Mouse (Mus musculus) lung, embryonic 14.5 days (tissue): ENCODE data around the gene Mtch1. TPM values are rescaled to one million over a fixed set of nuclear protein-coding genes. Genes with fewer than 3 reads are reported as not detected.

Experiments
- ATAC-seq: fragments of 200-750 bp; cut with Nextera tagmentation; 2 replicates; pipeline ENCODE4 v1.8.0; 2017; ENCODE audit warnings: mild to moderate bottlenecking, moderate TSS enrichment, moderate library complexity; ENCODE audit not compliant: insufficient read depth
- DNase-seq: peaks from one replicate; pipeline ENCODE4 v3.0.0-alpha.2; 2015
- H3K27ac ChIP-seq: fragments of 300-500 bp; sonication (generic); 2 replicates; pipeline ENCODE4 v1.5.1; 2014; ENCODE audit warnings: low read depth, mild to moderate bottlenecking, moderate library complexity
- H3K27me3 ChIP-seq: fragments of 300-500 bp; sonication (generic); 2 replicates; pipeline ENCODE4 v1.6.1; 2014; ENCODE audit warnings: low read length, control low read depth; ENCODE audit not compliant: insufficient read depth
- H3K36me3 ChIP-seq: fragments of 300-500 bp; sonication (generic); 2 replicates; pipeline ENCODE4 v1.6.1; 2014; ENCODE audit warnings: control low read depth; ENCODE audit not compliant: insufficient read depth
- H3K4me1 ChIP-seq: fragments of 300-500 bp; sonication (generic); 2 replicates; pipeline ENCODE4 v1.6.1; 2014; ENCODE audit warnings: antibody characterized with exemption, control low read depth; ENCODE audit not compliant: insufficient read depth
- H3K4me2 ChIP-seq: fragments of 300-500 bp; sonication (generic); 2 replicates; pipeline ENCODE4 v1.6.1; 2014; ENCODE audit warnings: mild to moderate bottlenecking
- H3K4me3 ChIP-seq: fragments of 300-500 bp; sonication (generic); 2 replicates; pipeline ENCODE4 v1.5.1; 2014; ENCODE audit warnings: low read depth, low read length
- H3K9ac ChIP-seq: fragments of 300-500 bp; sonication (generic); 2 replicates; pipeline ENCODE4 v1.6.1; 2014
- H3K9me3 ChIP-seq: fragments of 300-500 bp; sonication (generic); 2 replicates; pipeline ENCODE4 v1.6.1; 2016; ENCODE audit warnings: low read depth, low read length, control low read depth
- CTCF ChIP-seq: IDR thresholded peaks from 2 replicates; pipeline ENCODE4 v1.5.1; 2016; ENCODE audit warnings: antibody characterized with exemption, low read depth
- WGBS: fragments of 180-500 bp; shearing (Covaris S2); extraction: QIAGEN DNeasy Blood & Tissue Kit; methylation state at CpG from one replicate; pipeline ENCODE4 v1.1.7; 2014; 5-methylcytosine and 5-hydroxymethylcytosine counted together
- polyA plus RNA-seq: library from polyadenylated mRNA; unstranded; fragments of >200 nt; fragmentation: Nextera tagmentation; extraction: Ambion mirVana; gene quantifications from 2 replicates; pipeline ENCODE4 v1.2.1, GENCODE M21; 2014

The Mtch1 gene
- polyA plus RNA-seq, 1 experiment from 2014 or later, result 395 TPM

- H3K4me1 ChIP-seq, result no peaks in the 10 kb centered on the region
- TF ChIP-seq CTCF, result peak; percentile 91
- peak; percentile 92 for DNase-seq
- no peak overlapping the region for H3K27ac ChIP-seq
- H3K4me3 ChIP-seq, result no peak overlapping the region
- no peaks in the 10 kb centered on the region for H3K9me3 ChIP-seq
- no peaks in the 10 kb centered on the region for H3K27me3 ChIP-seq
- peak; percentile 83; the same call in 1 of the 2 replicates for ATAC-seq
- H3K4me2 ChIP-seq, result no peak overlapping the region
- no peaks in the 10 kb centered on the region for H3K36me3 ChIP-seq
- WGBS, result 25% methylated on average over 7 of the region's 7 CpGs
- no peak overlapping the region for H3K9ac ChIP-seq
Observed at GRCm38 (mm10) chr17:29381472-29381871, 33.7 kb upstream of the Mtch1 start.

- ATAC-seq, result no peak
- WGBS, result 68% methylated on average over 4 of the region's 4 CpGs
- no peak for TF ChIP-seq CTCF
Observed at GRCm38 (mm10) chr17:29380241-29380640, 32.5 kb upstream of the Mtch1 start.

DNA sequence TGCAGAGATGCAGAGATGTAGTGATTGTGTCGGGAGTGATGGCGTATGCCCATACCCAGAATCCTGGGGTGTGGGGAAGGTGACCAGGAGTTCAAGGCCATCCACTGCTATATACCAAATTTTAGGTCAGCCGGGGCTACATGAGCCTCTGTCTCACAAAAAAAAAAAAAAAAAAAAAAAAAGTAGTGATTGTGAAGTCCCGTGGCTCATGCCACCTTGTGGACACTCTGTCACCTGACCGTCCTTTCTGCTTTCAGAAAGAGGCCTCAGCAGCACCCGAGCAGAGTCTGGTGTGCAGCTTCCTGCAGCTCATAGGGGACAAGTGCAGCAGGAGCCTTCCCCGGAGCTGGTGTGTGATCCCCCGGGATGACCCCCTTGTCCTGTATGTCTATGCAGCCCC lies 30.3 kb upstream of the Mtch1 start:
- no peak overlapping the region for H3K9ac ChIP-seq
- 54% methylated on average over 8 of the region's 8 CpGs for WGBS
- no peak overlapping the region for H3K27ac ChIP-seq
- no peak overlapping the region for H3K4me2 ChIP-seq
- no peaks in the 10 kb centered on the region for H3K27me3 ChIP-seq
- H3K4me1 ChIP-seq, result no peaks in the 10 kb centered on the region
- no peaks in the 10 kb centered on the region for H3K36me3 ChIP-seq
- H3K4me3 ChIP-seq, result no peak overlapping the region
- peak; percentile 20; the same call in 1 of the 2 replicates for TF ChIP-seq CTCF
- ATAC-seq, result no peak
- no peaks in the 10 kb centered on the region for H3K9me3 ChIP-seq
- no peak for DNase-seq

More at GRCm38 (mm10) chr17:29380241-29380640, 32.5 kb upstream of the Mtch1 start:
- H3K9me3 ChIP-seq, result no peaks in the 10 kb centered on the region
- H3K27me3 ChIP-seq, result no peaks in the 10 kb centered on the region
- no peak overlapping the region for H3K4me3 ChIP-seq
- no peak for DNase-seq
- H3K36me3 ChIP-seq, result no peaks in the 10 kb centered on the region
- H3K4me1 ChIP-seq, result no peaks in the 10 kb centered on the region
- H3K9ac ChIP-seq, result no peak overlapping the region
- H3K27ac ChIP-seq, result no peak overlapping the region
- no peak overlapping the region for H3K4me2 ChIP-seq

DNA sequence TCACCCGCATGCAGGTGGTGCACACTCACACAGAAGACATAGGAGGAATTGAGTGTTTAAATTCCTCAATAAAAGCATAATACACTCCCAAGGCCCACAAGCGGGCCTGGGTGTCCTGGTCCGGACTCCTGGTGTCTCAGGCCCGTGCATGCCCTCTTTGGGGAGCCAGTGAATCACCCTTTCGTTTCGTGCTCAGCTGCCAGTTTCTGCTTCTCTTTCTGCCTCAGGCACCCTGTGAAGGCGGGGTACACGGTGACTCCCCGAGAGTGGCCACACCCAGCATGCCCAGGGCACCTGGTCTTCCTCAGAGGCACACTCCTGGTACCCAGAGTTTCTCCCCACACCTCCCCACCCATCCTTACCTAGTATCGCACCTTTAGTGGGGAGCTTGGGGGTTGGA lies 28.1 kb upstream of the Mtch1 start:
- no peak for TF ChIP-seq CTCF
- H3K9me3 ChIP-seq, result no peaks in the 10 kb centered on the region
- H3K9ac ChIP-seq, result no peak overlapping the region
- WGBS, result 75% methylated on average over 10 of the region's 10 CpGs
- H3K36me3 ChIP-seq, result no peaks in the 10 kb centered on the region
- H3K4me1 ChIP-seq, result no peaks in the 10 kb centered on the region
- no peak overlapping the region for H3K4me3 ChIP-seq
- DNase-seq, result no peak
- no peaks in the 10 kb centered on the region for H3K27me3 ChIP-seq
- no peak overlapping the region for H3K27ac ChIP-seq
- ATAC-seq, result no peak
- H3K4me2 ChIP-seq, result no peak overlapping the region

- H3K27me3 ChIP-seq, result 0 out of 2 replicates have a peak, but pooled peaks cover 2% of the 10 kb centered on the region
- no peak overlapping the region for H3K9ac ChIP-seq
- no peaks in the 10 kb centered on the region for H3K4me1 ChIP-seq
- ATAC-seq, result peak; percentile 36
- H3K36me3 ChIP-seq, result no peaks in the 10 kb centered on the region
- H3K4me2 ChIP-seq, result no peak overlapping the region
- H3K27ac ChIP-seq, result no peak overlapping the region
- 5% methylated on average over 5 of the region's 5 CpGs for WGBS
- TF ChIP-seq CTCF, result peak; percentile 100
- peak; percentile 97 for DNase-seq
- no peaks in the 10 kb centered on the region for H3K9me3 ChIP-seq
- H3K4me3 ChIP-seq, result no peak overlapping the region
Observed at GRCm38 (mm10) chr17:29370984-29371723, 23.4 kb upstream of the Mtch1 start.

GRCm38 (mm10) chr17:29368726-29369125 lies 21.0 kb upstream of the Mtch1 start:
- DNase-seq, result peak; percentile 70
- Histone ChIP-seq H3K4me3 (peak overlapping the region; percentile 24), H3K9ac (0 out of 2 replicates have a peak overlapping the region, but pooled peaks have one; percentile 3), H3K36me3 (no peaks in the 10 kb centered on the region), H3K4me1 (no peaks in the 10 kb centered on the region), H3K27ac (no peak overlapping the region), H3K9me3 (no peaks in the 10 kb centered on the region), H3K4me2 (peak overlapping the region; percentile 54), H3K27me3 (0 out of 2 replicates have a peak, but pooled peaks cover 2% of the 10 kb centered on the region)
- peak; percentile 41; the same call in 1 of the 2 replicates for ATAC-seq
- 19% methylated on average over 7 of the region's 7 CpGs for WGBS
- no peak for TF ChIP-seq CTCF

DNA sequence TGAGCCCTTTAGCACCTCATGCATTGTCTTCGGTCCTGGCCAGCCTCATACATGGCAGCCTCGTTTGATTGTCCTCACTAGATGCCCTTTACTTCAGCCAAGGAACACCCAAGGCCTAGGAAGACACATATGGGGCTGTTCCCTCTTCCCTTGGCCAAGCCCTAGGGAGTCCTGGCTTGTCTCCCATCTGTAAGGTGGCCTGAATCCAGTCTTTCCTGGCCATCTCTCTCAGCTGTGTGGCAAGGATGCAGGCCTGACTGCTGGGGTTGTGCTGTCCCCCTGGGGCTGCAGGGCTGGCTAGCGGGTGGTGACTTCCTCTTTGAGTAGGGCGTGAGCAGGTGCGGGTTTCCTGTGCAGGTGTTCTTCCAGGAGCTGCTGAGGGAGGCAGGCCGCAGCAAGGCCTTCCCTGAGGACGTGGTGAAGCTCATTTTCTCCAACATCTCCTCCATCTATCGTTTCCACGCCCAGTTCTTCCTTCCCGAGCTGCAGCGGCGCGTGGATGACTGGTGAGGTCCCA lies 17.4 kb upstream of the Mtch1 start:
- WGBS, result 80% methylated on average over 13 of the region's 13 CpGs
- no peak for DNase-seq
- no peaks in the 10 kb centered on the region for H3K36me3 ChIP-seq

More for the DNA sequence above, 17.4 kb upstream of the Mtch1 start:
- TF ChIP-seq CTCF, result no peak
- no peak overlapping the region for H3K27ac ChIP-seq
- H3K9me3 ChIP-seq, result no peaks in the 10 kb centered on the region
- no peak overlapping the region for H3K9ac ChIP-seq
- H3K27me3 ChIP-seq, result 0 out of 2 replicates have a peak, but pooled peaks cover 2% of the 10 kb centered on the region
- H3K4me1 ChIP-seq, result no peaks in the 10 kb centered on the region
- no peak overlapping the region for H3K4me3 ChIP-seq
- ATAC-seq, result no peak
- H3K4me2 ChIP-seq, result no peak overlapping the region
